In the genomic region with DNA sequence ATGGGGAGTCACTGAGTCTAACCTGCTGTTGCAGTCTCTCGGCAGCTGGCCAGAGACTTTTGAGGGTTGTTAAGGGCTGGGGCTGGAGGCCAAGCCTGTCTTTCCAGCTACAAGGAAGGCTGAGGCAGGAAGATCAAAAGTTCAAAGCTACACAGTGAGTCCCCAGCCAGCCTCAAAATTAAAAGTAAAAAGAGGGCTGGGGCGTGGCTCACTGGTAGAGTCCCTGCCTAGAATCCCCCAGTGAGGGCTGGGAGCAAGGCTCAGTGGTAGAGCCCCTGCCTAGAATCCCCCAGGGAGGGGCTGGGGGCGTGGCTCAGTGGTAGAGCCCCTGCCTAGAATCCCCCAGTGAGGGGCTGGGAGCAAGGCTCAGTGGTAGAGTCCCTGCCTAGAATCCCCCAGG, we compare ENCODE assay signal across 9 mouse cellular contexts.
"Had no signal": no experiment of that assay in that cellular context is flagged by ENCODE, and none has a peak within 500 bp of the region (broad histone marks: within the 10 kb centered on the region; RNA-seq: fewer than 3 reads in every experiment).

No protein-coding gene starts in this region.

- ATAC-seq: midbrain, embryonic 13.5 days had no signal

- H3K4me3 ChIP-seq: kidney, embryonic 15.5 days; left cerebral cortex, adult 2 months; limb, embryonic 15.5 days; liver, embryonic 13.5 days; midbrain, embryonic 13.5 days had no signal

- DNase-seq: kidney, postnatal 14 days; liver, embryonic 13.5 days; lung, adult 18-20 months; lung, postnatal 36 days; right cerebral cortex, postnatal 14 days had no signal

- H3K9ac ChIP-seq: kidney, embryonic 15.5 days; limb, embryonic 15.5 days; liver, embryonic 13.5 days; midbrain, embryonic 13.5 days had no signal

- H3K27me3 ChIP-seq: kidney, embryonic 15.5 days; limb, embryonic 15.5 days; liver, embryonic 13.5 days had no signal

- H3K4me2 ChIP-seq: kidney, embryonic 15.5 days; limb, embryonic 15.5 days; liver, embryonic 13.5 days; midbrain, embryonic 13.5 days had no signal

- H3K27ac ChIP-seq: kidney, embryonic 15.5 days; left cerebral cortex, adult 2 months; limb, embryonic 15.5 days; midbrain, embryonic 13.5 days had no signal

- H3K9me3 ChIP-seq: kidney, embryonic 15.5 days; limb, embryonic 15.5 days; liver, embryonic 13.5 days; midbrain, embryonic 13.5 days had no signal

- H3K36me3 ChIP-seq: kidney, embryonic 15.5 days; limb, embryonic 15.5 days; liver, embryonic 13.5 days; midbrain, embryonic 13.5 days had no signal
